Mouse (Mus musculus) liver, postnatal 0 days (tissue): ENCODE data around the gene Ccng1.

Experiments
- CTCF ChIP-seq: sonication (generic); IDR thresholded peaks from 2 replicates; pipeline ENCODE4 v1.5.1; 2016; ENCODE audit warnings: antibody characterized with exemption, low read depth
- EP300 ChIP-seq: IDR thresholded peaks from 2 replicates; pipeline ENCODE4 v1.6.1; 2016; ENCODE audit warnings: antibody characterized with exemption, low read depth, mild to moderate bottlenecking

GRCm38 (mm10) chr11:40755968-40756367 is 857 bp upstream of the Ccng1 start:
- TF ChIP-seq CTCF (no peak), EP300 (no peak)
